Mouse (Mus musculus): ENCODE results near the gene Limch1.

GRCm38 (mm10) chr5:66710445-66711019, 35.1 kb upstream of the Limch1 start:
- TF ChIP-seq EP300 (IDR thresholded peaks at IDR 0.05; ENCODE audit: low read depth) (no peak), CTCF (IDR thresholded peaks at IDR 0.05; ENCODE audit: low read depth) (0 out of 2 replicates have a peak, but pooled peaks have one; percentile 5)

Measured in liver, embryonic 14.5 days (tissue).